Mouse (Mus musculus) neural tube, embryonic 14.5 days (tissue): ENCODE results near the gene Fbxl8. TPM values are rescaled to one million over a fixed set of nuclear protein-coding genes. Genes with fewer than 3 reads are reported as not detected.

Experiments
- ATAC-seq: fragments of 200-750 bp; cut with Nextera tagmentation; 2 replicates; pipeline ENCODE4 v1.8.0; 2017; ENCODE audit warnings: low read depth, mild to moderate bottlenecking, moderate TSS enrichment, moderate library complexity
- H3K27ac ChIP-seq: fragments of 300-500 bp; sonication (generic); 2 replicates; pipeline ENCODE4 v1.5.1; 2014; ENCODE audit warnings: low read depth, mild to moderate bottlenecking, control low read depth, low read length, moderate library complexity, mixed read lengths
- H3K27me3 ChIP-seq: fragments of 300-500 bp; sonication (generic); 2 replicates; pipeline ENCODE4 v1.6.1; 2014; ENCODE audit warnings: low read length; ENCODE audit not compliant: control insufficient read depth, insufficient read depth
- H3K36me3 ChIP-seq: fragments of 300-500 bp; sonication (generic); 2 replicates; pipeline ENCODE4 v1.6.1; 2014; ENCODE audit warnings: low read length, mixed read lengths; ENCODE audit not compliant: control insufficient read depth, insufficient read depth
- H3K4me1 ChIP-seq: fragments of 300-500 bp; sonication (generic); 2 replicates; pipeline ENCODE4 v1.6.1; 2014; ENCODE audit warnings: low read length; ENCODE audit not compliant: control insufficient read depth, insufficient read depth
- H3K4me2 ChIP-seq: fragments of 300-500 bp; sonication (generic); 2 replicates; pipeline ENCODE4 v1.6.1; 2014; ENCODE audit warnings: mild to moderate bottlenecking, low read depth, low read length, control low read depth
- H3K4me3 ChIP-seq: fragments of 300-500 bp; sonication (generic); 2 replicates; pipeline ENCODE4 v1.5.1; 2014; ENCODE audit warnings: low read depth, low read length, control low read depth, mixed read lengths
- H3K9ac ChIP-seq: fragments of 300-500 bp; sonication (generic); replicated peaks from 2 replicates; pipeline ENCODE4 v1.6.1; 2014; ENCODE audit warnings: low read depth, mild to moderate bottlenecking, control low read depth, low read length, mixed read lengths
- H3K9me3 ChIP-seq: fragments of 300-500 bp; sonication (generic); 2 replicates; pipeline ENCODE4 v1.6.1; 2016; ENCODE audit warnings: low read length; ENCODE audit not compliant: control insufficient read depth
- WGBS: fragments of 180-500 bp; shearing (Covaris S2); extraction: QIAGEN DNeasy Blood & Tissue Kit; methylation state at CpG from one replicate; pipeline ENCODE4 v1.1.7; 2014; 5-methylcytosine and 5-hydroxymethylcytosine counted together
- polyA plus RNA-seq: library from polyadenylated mRNA; unstranded; fragments of >200 nt; fragmentation: Nextera tagmentation; extraction: Ambion mirVana; gene quantifications from 2 replicates; pipeline ENCODE4 v1.2.1, GENCODE M21; 2014

The Fbxl8 gene
- polyA plus RNA-seq, 1 experiment from 2014 or later: 0.96 TPM

GRCm38 (mm10) chr8:105275840-105276239 is 11.4 kb downstream of the Fbxl8 start, which contains the start of gene Nol3:
TSS of gene Nol3 (plus strand) at chr8:105276140.
- Histone ChIP-seq H3K4me1 (0 out of 2 replicates have a peak, but pooled peaks cover 2% of the 10 kb centered on the region), H3K27me3 (peaks cover 38% of the 10 kb centered on the region), H3K4me3 (peak within 1 kb of the TSS; percentile 33), H3K36me3 (0 out of 2 replicates have a peak, but pooled peaks cover 6% of the 10 kb centered on the region), H3K9ac (peak within 1 kb of the TSS; percentile 34), H3K9me3 (no peaks in the 10 kb centered on the region), H3K4me2 (peak within 1 kb of the TSS; percentile 61), H3K27ac (no peak within 1 kb of the TSS)
- WGBS: 8% methylated on average over 10 of the region's 10 CpGs
- ATAC-seq: no peak

DNA sequence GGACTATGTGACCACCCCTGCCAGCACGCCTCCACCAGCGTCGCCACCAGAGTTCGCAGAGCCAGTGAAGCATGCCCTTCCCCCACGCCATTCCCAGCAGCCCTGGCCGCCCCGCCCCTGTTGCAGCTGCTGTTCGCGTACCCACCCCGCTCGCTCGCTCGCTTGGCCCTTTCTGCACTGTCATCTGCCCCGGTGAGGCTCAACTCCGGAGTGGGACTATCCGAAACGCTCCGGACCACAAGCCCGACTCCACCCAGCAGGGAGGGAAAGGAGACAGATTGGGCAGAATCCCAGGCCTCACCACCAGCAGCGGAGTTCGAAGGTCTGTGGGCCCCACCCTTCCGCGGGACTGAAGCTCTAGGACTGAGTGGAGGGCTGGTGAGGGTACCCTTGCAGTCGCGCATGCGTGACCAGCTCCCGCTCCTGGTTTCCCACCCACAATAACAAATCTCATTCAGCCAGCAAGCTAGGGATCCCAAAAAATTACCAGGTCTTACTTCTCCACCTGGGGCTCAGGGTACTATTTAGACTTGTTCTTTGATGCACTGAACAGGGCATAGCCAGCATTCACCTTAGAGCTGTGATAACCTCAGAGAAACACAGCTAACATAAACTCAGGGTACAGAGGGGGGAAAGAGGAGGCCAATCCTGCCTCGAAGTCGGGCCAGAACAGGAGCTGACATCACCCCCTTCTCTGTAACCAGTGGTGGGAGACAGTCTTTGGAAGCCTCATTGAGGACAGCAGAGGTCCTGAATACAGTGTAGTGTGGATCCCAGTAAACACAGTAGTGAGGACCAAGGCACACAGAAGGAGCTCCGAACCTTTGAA is 12.1 kb downstream of the Fbxl8 start:
- Histone ChIP-seq H3K27ac (no peak overlapping the region), H3K4me1 (0 out of 2 replicates have a peak, but pooled peaks cover 2% of the 10 kb centered on the region), H3K9me3 (no peaks in the 10 kb centered on the region), H3K36me3 (peaks cover 9% of the 10 kb centered on the region; the same call in 1 of the 2 replicates), H3K27me3 (peaks cover 31% of the 10 kb centered on the region), H3K4me2 (peak overlapping the region; percentile 61), H3K9ac (peak overlapping the region; percentile 34), H3K4me3 (peak overlapping the region; percentile 33)
- ATAC-seq: peak; percentile 65
- 2% methylated on average over 30 of the region's 30 CpGs for WGBS

GRCm38 (mm10) chr8:105278911-105279334 is 14.5 kb downstream of the Fbxl8 start:
- WGBS: 2% methylated on average over 28 of the region's 28 CpGs
- peaks cover 21% of the 10 kb centered on the region; the same call in 1 of the 2 replicates for H3K36me3 ChIP-seq
- peaks cover 18% of the 10 kb centered on the region for H3K27me3 ChIP-seq

DNA sequence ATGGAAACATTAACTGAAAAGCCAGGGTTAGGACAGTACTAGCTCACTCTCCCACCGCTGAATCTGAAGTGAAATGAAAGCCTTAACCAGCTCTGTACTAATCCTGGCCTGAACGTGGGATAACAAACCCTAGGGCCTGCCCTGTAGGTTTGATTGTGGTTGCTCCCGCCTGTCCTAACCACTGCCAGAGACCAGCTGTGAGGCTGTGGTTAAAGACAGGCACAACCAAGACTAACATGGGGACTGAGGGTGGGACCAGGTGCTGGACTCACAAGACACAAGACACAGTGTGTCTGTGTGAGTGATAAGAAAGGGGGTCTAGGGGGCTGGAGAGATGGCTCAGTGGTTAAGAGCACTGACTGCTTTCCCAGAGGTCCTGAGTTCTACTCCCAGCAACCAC is 16.1 kb downstream of the Fbxl8 start:
- Histone ChIP-seq H3K27me3 (peaks cover 8% of the 10 kb centered on the region), H3K9ac (no peak overlapping the region), H3K36me3 (peaks cover 30% of the 10 kb centered on the region; the same call in 1 of the 2 replicates), H3K4me3 (no peak overlapping the region), H3K4me2 (no peak overlapping the region), H3K27ac (no peak overlapping the region), H3K9me3 (no peaks in the 10 kb centered on the region), H3K4me1 (0 out of 2 replicates have a peak, but pooled peaks cover 2% of the 10 kb centered on the region)
- 74% methylated on average over 3 of the region's 3 CpGs for WGBS
- no peak for ATAC-seq

More at GRCm38 (mm10) chr8:105278911-105279334, 14.5 kb downstream of the Fbxl8 start:
- peak; percentile 71 for ATAC-seq
- Histone ChIP-seq H3K27ac (no peak overlapping the region), H3K4me2 (peak overlapping the region; percentile 6; the same call in 1 of the 2 replicates), H3K9ac (no peak overlapping the region), H3K9me3 (no peaks in the 10 kb centered on the region), H3K4me1 (0 out of 2 replicates have a peak, but pooled peaks cover 2% of the 10 kb centered on the region), H3K4me3 (no peak overlapping the region)

DNA sequence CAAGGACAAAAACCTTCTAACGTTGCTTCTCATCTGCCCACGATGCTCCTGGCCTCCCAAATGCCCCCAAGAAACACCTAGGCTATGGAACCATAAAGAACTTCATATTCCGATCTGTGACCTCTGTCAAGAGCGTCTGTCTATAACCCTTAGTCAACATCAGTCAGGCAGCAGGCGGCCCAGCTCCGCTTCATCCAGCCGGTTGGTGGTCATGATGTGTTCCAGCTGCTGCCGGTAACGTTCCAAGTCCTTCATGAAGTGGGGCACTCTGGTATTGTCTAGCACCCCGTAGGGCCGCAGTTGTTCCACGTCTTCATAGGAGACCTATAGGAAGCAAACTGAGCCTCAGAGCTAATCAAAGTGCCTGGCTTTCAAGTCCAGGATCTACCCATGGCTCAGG is 17.4 kb downstream of the Fbxl8 start:
- Histone ChIP-seq H3K9me3 (no peaks in the 10 kb centered on the region), H3K4me2 (no peak overlapping the region), H3K27ac (no peak overlapping the region), H3K4me1 (peaks cover 4% of the 10 kb centered on the region; the same call in 1 of the 2 replicates), H3K4me3 (no peak overlapping the region), H3K36me3 (peaks cover 30% of the 10 kb centered on the region; the same call in 1 of the 2 replicates), H3K9ac (no peak overlapping the region), H3K27me3 (peaks cover 8% of the 10 kb centered on the region)
- 87% methylated on average over 12 of the region's 12 CpGs for WGBS
- ATAC-seq: no peak

GRCm38 (mm10) chr8:105282239-105282638 is 17.8 kb downstream of the Fbxl8 start:
- 93% methylated on average over 4 of the region's 4 CpGs for WGBS
- Histone ChIP-seq H3K27me3 (peaks cover 6% of the 10 kb centered on the region), H3K27ac (no peak overlapping the region), H3K9me3 (no peaks in the 10 kb centered on the region), H3K4me3 (no peak overlapping the region), H3K9ac (no peak overlapping the region), H3K4me2 (no peak overlapping the region), H3K4me1 (peaks cover 9% of the 10 kb centered on the region; the same call in 1 of the 2 replicates), H3K36me3 (peaks cover 30% of the 10 kb centered on the region; the same call in 1 of the 2 replicates)
- no peak for ATAC-seq

- H3K9me3 ChIP-seq: no peaks in the 10 kb centered on the region
- H3K27ac ChIP-seq: no peak overlapping the region
- peaks cover 2% of the 10 kb centered on the region; the same call in 1 of the 2 replicates for H3K27me3 ChIP-seq
- H3K4me1 ChIP-seq: peaks cover 13% of the 10 kb centered on the region; the same call in 1 of the 2 replicates
- no peak overlapping the region for H3K4me2 ChIP-seq
- WGBS: 25% methylated on average over 23 of the region's 23 CpGs
- no peak overlapping the region for H3K9ac ChIP-seq
- no peak overlapping the region for H3K4me3 ChIP-seq
- peaks cover 30% of the 10 kb centered on the region; the same call in 1 of the 2 replicates for H3K36me3 ChIP-seq
- ATAC-seq: no peak; the same call in 1 of the 2 replicates
These were observed 18.6 kb downstream of the Fbxl8 start for GRCm38 (mm10) chr8:105283074-105283473.

- Histone ChIP-seq H3K9ac (no peak overlapping the region), H3K4me2 (no peak overlapping the region), H3K4me3 (no peak overlapping the region), H3K9me3 (no peaks in the 10 kb centered on the region), H3K4me1 (peaks cover 19% of the 10 kb centered on the region), H3K27me3 (no peaks in the 10 kb centered on the region), H3K27ac (no peak overlapping the region), H3K36me3 (peaks cover 25% of the 10 kb centered on the region; the same call in 1 of the 2 replicates)
- ATAC-seq: no peak
- 40% methylated on average over 12 of the region's 12 CpGs for WGBS
These were observed 21.1 kb downstream of the Fbxl8 start for GRCm38 (mm10) chr8:105285514-105285913.

- no peak overlapping the region for H3K9ac ChIP-seq
- WGBS: 78% methylated on average over 4 of the region's 4 CpGs
These were observed 22.5 kb downstream of the Fbxl8 start for GRCm38 (mm10) chr8:105286907-105287306.

More at GRCm38 (mm10) chr8:105286907-105287306, 22.5 kb downstream of the Fbxl8 start:
- ATAC-seq: no peak
- Histone ChIP-seq H3K4me2 (peak overlapping the region; percentile 78; the same call in 1 of the 2 replicates), H3K36me3 (peaks cover 18% of the 10 kb centered on the region; the same call in 1 of the 2 replicates), H3K9me3 (no peaks in the 10 kb centered on the region), H3K4me1 (peaks cover 23% of the 10 kb centered on the region), H3K27ac (no peak overlapping the region), H3K27me3 (no peaks in the 10 kb centered on the region), H3K4me3 (no peak overlapping the region; the same call in 1 of the 2 replicates)
